Mouse (Mus musculus): ENCODE measurements around the gene Rasgef1a. TPM values are rescaled to one million over a fixed set of nuclear protein-coding genes. Genes with fewer than 3 reads are reported as not detected.

Rasgef1a gene
- polyA plus RNA-seq, 1 experiment from 2014 or later = 0.09 TPM

DNA sequence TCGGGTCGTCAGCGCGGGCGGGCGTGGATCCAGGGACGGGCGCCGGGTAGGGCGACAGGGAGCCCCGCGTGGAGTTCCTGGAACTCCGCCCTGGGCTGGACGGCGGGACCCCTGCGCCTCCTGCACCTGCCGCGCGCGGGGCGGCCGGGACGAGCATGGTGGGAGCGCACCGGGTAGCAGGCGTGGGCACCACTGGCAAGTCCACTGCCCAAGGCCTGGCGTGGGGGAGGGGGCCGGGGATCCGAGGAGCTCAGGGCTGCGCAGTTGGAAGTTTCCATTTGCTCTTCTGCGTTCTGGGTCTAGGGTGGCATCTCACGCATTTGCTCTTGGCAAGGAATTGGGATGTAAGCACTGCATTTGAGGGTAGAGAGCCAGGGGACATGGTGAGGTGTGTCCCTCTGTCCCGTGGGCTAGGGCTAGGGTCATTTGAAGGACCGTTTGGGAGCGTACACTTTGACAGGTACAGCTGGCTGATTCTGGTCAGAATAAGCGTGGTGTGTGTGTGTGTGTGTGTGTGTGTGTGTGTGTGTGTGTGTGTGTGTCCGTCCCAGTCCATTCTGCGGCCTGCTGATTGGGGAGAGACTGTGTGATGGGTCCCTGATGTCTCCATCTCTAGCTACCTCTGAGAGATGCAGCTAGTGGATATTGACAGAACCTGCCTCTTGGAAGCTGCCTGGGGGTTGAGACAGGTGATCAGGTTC is 528 bp downstream of the Rasgef1a start:
- peak overlapping the region; percentile 60 for H3K4me3 ChIP-seq
- DNase-seq (ENCODE audit: low spot score) = peak; percentile 32
- H3K27ac ChIP-seq (replicated peaks) = 0 out of 2 replicates have a peak overlapping the region, but pooled peaks have one; percentile 33
- no peaks in the 10 kb centered on the region for H3K36me3 ChIP-seq
- H3K27me3 ChIP-seq (ENCODE audit: low read depth, poor library complexity, severe bottlenecking) = peaks cover 68% of the 10 kb centered on the region
- WGBS = 10% methylated on average over 38 of the region's 38 CpGs
- H3K4me1 ChIP-seq = peaks cover 23% of the 10 kb centered on the region
- H3K9me3 ChIP-seq (replicated peaks) = no peaks in the 10 kb centered on the region

DNA sequence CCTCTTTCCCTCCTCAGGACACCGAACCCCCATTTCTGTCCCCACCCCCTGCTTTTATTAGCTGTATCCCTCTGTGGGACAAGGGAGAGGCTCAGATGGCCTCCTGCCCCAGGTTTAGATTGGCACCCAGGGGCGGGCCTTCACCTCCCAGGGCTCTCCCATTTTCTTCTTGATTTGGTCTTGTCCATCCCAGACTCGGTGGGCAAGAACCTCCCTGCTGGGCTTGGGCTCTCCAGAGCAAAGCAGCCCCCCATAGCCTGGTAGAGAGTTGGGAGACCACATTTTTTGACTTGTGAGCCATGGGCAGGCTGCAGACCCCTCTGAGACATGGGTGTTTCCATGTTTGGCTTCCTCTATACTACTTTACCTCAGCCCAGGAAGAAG is 1.1 kb downstream of the Rasgef1a start:
- 68% methylated on average over 3 of the region's 3 CpGs for WGBS
- no peak for DNase-seq (ENCODE audit: low spot score)
- H3K27me3 ChIP-seq (ENCODE audit: low read depth, poor library complexity, severe bottlenecking) = peaks cover 69% of the 10 kb centered on the region
- H3K4me3 ChIP-seq = no peak overlapping the region
- H3K27ac ChIP-seq (replicated peaks) = no peak overlapping the region
- H3K9me3 ChIP-seq (replicated peaks) = no peaks in the 10 kb centered on the region
- peaks cover 23% of the 10 kb centered on the region for H3K4me1 ChIP-seq
- no peaks in the 10 kb centered on the region for H3K36me3 ChIP-seq

DNA sequence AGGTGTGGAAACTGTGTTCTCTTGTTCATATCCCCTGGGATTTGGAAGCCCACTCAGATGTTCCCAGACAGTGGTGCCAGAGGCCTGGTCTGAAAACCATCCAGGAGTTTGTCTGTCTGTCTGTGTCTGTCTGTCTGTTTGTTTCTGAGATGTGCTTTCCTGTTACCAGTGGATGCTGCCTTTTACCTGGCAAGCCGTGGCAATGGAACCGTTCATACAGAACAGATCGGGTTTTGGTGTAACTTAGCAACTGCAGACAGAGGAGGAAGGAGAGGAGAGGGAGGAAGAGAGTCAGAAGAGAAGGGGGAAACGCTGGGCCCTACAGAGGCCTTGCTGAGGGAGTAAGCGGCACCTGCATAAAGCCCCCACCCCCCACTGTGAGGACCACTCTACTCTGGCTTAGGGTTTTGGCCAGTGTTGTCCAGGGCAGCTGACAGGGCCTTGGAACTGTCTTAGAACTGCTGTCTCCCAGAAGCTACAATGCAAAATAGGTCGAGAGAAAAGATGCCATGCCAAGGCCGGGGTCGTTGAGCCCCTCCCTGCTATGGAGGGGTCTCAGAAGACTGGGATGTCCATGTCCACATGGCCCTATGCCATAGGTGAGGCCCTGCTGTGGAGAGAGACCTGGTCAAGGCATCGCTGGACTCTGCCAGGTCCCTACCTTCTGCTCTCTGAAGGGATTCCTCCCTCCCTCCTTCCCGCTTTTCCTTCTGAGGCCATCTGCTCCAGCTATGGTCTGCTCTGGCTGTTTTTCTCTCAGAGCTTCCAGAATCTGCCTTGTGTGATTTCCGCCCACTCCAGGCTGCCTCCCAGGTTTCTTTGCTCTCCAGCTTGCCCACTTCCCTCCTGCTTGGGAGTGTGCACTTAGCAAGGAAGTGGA is 2.0 kb downstream of the Rasgef1a start:
- Histone ChIP-seq H3K27me3 (ENCODE audit: low read depth, poor library complexity, severe bottlenecking) (peaks cover 78% of the 10 kb centered on the region), H3K9me3 (replicated peaks) (no peaks in the 10 kb centered on the region), H3K36me3 (no peaks in the 10 kb centered on the region), H3K27ac (replicated peaks) (no peak overlapping the region), H3K4me3 (no peak overlapping the region), H3K4me1 (peaks cover 23% of the 10 kb centered on the region)
- DNase-seq (ENCODE audit: low spot score) = no peak
- WGBS = 75% methylated on average over 11 of the region's 11 CpGs

DNA sequence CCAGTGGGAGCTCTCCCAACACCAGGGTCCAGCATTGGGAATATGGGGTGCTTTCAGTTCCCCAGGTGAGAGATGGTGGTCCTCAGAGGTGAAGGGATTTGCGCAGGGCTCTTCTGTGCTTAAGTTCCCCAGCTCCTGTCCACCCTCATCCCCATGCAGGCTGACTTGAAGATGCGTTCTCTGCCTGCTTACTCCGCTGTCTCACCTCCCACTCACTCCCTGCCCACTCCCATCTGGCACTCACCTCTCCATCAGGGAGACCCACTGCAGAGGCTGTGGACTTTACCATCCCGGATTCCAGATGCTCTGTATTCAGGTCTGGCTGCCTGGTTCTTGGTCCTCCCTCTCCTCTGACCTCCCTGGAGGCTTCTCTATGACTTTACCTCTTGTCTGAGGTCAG is 3.6 kb downstream of the Rasgef1a start:
- no peak overlapping the region; the same call in 1 of the 2 replicates for H3K27ac ChIP-seq (replicated peaks)
- H3K27me3 ChIP-seq (ENCODE audit: low read depth, poor library complexity, severe bottlenecking) = peaks cover 70% of the 10 kb centered on the region
- DNase-seq (ENCODE audit: low spot score) = no peak
- WGBS = 80% methylated on average over 4 of the region's 4 CpGs
- H3K4me3 ChIP-seq = no peak overlapping the region
- no peaks in the 10 kb centered on the region for H3K36me3 ChIP-seq
- no peaks in the 10 kb centered on the region for H3K9me3 ChIP-seq (replicated peaks)
- H3K4me1 ChIP-seq = peaks cover 31% of the 10 kb centered on the region

DNA sequence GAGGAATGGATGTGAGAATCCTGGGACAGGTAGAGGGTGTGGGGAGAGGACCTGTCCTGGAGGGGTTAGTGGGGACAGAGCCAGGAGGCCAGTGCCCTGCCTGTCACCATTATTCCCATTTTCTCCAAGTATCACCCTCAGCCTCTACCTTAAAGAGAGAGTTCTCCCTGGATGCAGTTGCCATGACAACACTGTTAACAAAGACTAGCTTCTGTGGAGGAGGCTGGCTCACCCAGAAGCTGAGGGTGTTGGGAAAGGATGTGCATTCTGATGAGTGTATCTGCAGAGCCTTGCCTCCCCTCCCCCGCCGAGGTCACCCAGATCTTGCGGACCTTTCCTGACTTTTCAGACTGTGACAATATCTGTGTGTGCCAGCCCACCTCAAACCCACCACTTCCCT is 4.7 kb downstream of the Rasgef1a start:
- no peak overlapping the region for H3K4me3 ChIP-seq
- H3K27ac ChIP-seq (replicated peaks) = peak overlapping the region; percentile 9; the same call in 1 of the 2 replicates
- peaks cover 59% of the 10 kb centered on the region for H3K27me3 ChIP-seq (ENCODE audit: low read depth, poor library complexity, severe bottlenecking)
- 60% methylated on average over 3 of the region's 3 CpGs for WGBS
- peaks cover 32% of the 10 kb centered on the region for H3K4me1 ChIP-seq
- DNase-seq (ENCODE audit: low spot score) = peak; percentile 31
- no peaks in the 10 kb centered on the region for H3K9me3 ChIP-seq (replicated peaks)
- no peaks in the 10 kb centered on the region for H3K36me3 ChIP-seq

DNA sequence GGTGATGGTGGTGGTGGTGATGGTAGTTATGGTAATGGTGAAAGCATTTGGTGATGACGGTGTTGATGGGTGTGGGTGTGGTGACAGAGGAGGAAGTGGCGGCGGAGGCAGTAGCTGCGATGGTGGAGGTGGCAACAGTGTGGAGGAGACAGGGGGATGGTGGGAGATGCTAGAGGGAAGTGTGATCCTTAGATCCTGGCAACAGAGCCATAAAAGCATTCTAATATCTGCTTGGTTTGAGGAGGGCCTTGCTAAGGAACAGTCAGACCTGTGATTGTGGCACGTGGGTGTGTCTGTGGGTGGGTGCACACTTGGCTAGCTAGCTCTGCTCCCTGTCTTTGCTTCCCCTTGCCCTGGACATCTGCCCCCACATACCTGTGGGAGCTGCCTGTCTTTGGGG is 7.4 kb downstream of the Rasgef1a start:
- Histone ChIP-seq H3K9me3 (replicated peaks) (no peaks in the 10 kb centered on the region), H3K4me1 (peaks cover 26% of the 10 kb centered on the region), H3K27me3 (ENCODE audit: low read depth, poor library complexity, severe bottlenecking) (peaks cover 32% of the 10 kb centered on the region), H3K4me3 (no peak overlapping the region), H3K27ac (replicated peaks) (no peak overlapping the region), H3K36me3 (no peaks in the 10 kb centered on the region)
- 83% methylated on average over 5 of the region's 5 CpGs for WGBS
- DNase-seq (ENCODE audit: low spot score) = no peak

DNA sequence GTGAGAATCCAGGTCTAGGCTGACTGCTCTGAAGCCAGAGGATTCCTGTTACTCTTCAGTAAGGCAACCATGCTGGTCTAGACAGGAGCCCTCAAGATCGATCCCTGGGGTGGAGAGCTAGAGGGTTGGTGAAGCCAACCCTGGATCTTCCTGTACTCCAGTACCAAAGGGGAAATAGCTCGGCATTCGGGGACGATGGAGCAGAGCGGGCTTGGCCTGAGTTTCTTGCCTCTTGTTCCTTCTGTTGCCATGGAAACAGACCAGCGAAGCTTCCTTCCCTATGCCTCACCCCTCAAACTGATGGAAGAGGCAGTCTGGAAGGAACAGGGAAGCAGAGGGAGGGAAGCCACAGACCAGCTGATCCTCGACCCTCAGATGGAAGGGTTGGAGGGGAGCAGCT is 8.3 kb downstream of the Rasgef1a start:
- peaks cover 26% of the 10 kb centered on the region for H3K4me1 ChIP-seq
- 30% methylated on average over 7 of the region's 7 CpGs for WGBS
- H3K27me3 ChIP-seq (ENCODE audit: low read depth, poor library complexity, severe bottlenecking) = peaks cover 23% of the 10 kb centered on the region
- H3K4me3 ChIP-seq = no peak overlapping the region
- H3K36me3 ChIP-seq = no peaks in the 10 kb centered on the region
- 0 out of 2 replicates have a peak overlapping the region, but pooled peaks have one; percentile 17 for H3K27ac ChIP-seq (replicated peaks)
- DNase-seq (ENCODE audit: low spot score) = peak; percentile 27
- no peaks in the 10 kb centered on the region for H3K9me3 ChIP-seq (replicated peaks)

DNA sequence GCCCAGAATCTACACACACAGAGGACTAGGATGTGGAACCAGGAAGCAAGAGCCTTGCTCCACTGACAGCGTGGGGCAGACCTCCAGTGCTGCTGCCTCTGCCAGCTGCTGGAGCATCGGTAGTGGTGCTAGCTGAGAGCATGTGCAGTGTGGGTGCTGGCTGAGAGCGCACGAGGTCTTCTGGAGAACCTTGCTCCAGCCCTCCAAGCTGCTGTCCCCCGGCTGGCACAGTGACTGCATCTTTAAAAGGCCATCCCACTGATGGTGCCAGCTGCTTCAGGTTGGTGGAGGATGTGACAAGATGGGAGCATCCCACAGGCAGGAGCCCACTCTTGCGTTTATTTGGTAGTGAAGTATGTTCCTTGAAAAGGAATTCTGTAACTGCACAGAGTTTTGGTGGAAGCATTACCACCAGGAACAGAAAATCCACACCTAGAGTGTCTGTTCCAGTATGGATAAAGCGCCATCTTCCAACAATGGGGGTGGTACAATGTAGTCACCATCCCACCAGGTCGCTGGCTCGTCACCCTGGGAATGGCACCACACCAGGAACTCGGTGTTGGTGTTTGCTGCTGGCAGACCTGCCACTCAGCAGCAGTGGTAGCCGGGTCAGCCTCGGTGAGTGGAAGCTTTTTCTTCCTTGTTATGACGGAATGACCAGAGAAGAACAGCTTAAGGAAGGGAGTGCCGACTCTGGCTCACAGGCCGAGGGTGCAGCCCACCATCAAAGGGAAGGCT is 11.8 kb downstream of the Rasgef1a start:
- WGBS = 79% methylated on average over 15 of the region's 15 CpGs
- no peak overlapping the region for H3K27ac ChIP-seq (replicated peaks)
- no peak for DNase-seq (ENCODE audit: low spot score)

DNA sequence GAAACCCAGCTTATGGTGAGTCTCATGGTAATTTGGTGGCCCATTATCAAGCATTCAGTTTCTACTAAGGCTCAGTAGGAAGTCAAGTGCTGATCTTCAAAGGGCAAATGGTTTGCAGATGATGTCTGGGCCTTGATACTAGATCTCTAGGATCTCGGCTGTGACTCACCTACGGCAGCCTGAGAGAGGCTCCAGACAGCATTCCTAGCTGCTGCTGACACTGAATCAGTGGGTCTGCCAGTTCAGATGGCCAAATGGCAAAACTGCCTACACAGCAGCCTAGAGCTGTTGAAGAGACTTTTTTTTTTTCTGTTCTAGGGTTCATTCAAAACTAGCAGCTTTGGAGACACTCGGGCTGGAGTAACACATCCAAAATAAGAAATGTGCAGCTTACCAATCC is 15.8 kb downstream of the Rasgef1a start:
- WGBS = 87% methylated on average over 3 of the region's 3 CpGs
- no peak for DNase-seq (ENCODE audit: low spot score)
- no peaks in the 10 kb centered on the region for H3K4me1 ChIP-seq
- no peak overlapping the region for H3K27ac ChIP-seq (replicated peaks)
- H3K9me3 ChIP-seq (replicated peaks) = no peaks in the 10 kb centered on the region
- H3K4me3 ChIP-seq = no peak overlapping the region
- H3K36me3 ChIP-seq = no peaks in the 10 kb centered on the region
- H3K27me3 ChIP-seq (ENCODE audit: low read depth, poor library complexity, severe bottlenecking) = no peaks in the 10 kb centered on the region

More for the DNA sequence above, 11.8 kb downstream of the Rasgef1a start:
- H3K4me3 ChIP-seq = no peak overlapping the region
- peaks cover 5% of the 10 kb centered on the region; the same call in 1 of the 2 replicates for H3K27me3 ChIP-seq (ENCODE audit: low read depth, poor library complexity, severe bottlenecking)
- no peaks in the 10 kb centered on the region for H3K36me3 ChIP-seq
- H3K4me1 ChIP-seq = peaks cover 12% of the 10 kb centered on the region
- no peaks in the 10 kb centered on the region for H3K9me3 ChIP-seq (replicated peaks)

DNA sequence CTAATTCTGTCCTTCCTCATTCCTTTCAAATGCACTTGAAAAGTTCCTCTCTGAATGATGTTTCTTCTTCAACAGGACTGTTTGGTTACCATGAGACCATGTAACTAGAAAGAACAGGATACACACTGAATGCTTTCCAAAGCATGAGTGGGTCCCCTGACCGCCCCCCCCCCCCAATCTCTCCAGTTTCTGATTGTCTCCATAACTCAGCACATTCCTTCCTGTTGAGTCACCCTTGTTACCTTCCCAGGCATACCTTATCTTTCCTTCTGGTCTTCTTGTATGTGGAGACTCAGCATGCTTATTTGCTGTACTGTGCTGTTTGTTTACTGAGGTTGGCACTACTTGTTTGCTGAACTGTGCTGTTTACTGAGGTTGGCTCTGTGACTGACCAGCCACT is 20.2 kb downstream of the Rasgef1a start:
- H3K27ac ChIP-seq (replicated peaks) = no peak overlapping the region
- no peak for DNase-seq (ENCODE audit: low spot score)
- H3K36me3 ChIP-seq = no peaks in the 10 kb centered on the region
- H3K27me3 ChIP-seq (ENCODE audit: low read depth, poor library complexity, severe bottlenecking) = no peaks in the 10 kb centered on the region
- no peaks in the 10 kb centered on the region for H3K9me3 ChIP-seq (replicated peaks)
- WGBS = 83% methylated on average over 1 of the region's 1 CpGs
- no peaks in the 10 kb centered on the region for H3K4me1 ChIP-seq
- H3K4me3 ChIP-seq = no peak overlapping the region

DNA sequence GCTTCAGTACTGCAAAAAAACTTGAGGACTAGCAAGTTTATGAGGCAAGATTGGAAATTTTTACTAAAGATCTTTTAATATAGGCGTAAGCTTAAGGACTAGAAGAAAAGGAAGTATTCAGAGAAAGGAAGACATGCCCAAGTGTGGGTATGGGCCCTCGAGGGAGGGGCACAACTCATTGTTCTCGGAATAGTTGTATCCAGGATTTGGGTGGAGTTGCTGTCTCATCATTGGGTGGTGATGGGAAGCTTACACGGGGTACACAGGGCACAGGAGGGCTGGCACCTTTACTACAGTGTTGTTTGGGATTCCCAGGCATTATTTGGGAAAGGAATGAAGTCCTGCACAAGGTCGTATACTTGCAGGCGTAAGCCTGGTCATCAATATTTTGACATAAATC is 24.4 kb downstream of the Rasgef1a start:
- no peaks in the 10 kb centered on the region for H3K36me3 ChIP-seq
- 77% methylated on average over 6 of the region's 6 CpGs for WGBS
- no peak for DNase-seq (ENCODE audit: low spot score)
- H3K4me3 ChIP-seq = no peak overlapping the region
- H3K9me3 ChIP-seq (replicated peaks) = no peaks in the 10 kb centered on the region
- H3K27me3 ChIP-seq (ENCODE audit: low read depth, poor library complexity, severe bottlenecking) = no peaks in the 10 kb centered on the region
- H3K4me1 ChIP-seq = no peaks in the 10 kb centered on the region
- no peak overlapping the region for H3K27ac ChIP-seq (replicated peaks)

DNA sequence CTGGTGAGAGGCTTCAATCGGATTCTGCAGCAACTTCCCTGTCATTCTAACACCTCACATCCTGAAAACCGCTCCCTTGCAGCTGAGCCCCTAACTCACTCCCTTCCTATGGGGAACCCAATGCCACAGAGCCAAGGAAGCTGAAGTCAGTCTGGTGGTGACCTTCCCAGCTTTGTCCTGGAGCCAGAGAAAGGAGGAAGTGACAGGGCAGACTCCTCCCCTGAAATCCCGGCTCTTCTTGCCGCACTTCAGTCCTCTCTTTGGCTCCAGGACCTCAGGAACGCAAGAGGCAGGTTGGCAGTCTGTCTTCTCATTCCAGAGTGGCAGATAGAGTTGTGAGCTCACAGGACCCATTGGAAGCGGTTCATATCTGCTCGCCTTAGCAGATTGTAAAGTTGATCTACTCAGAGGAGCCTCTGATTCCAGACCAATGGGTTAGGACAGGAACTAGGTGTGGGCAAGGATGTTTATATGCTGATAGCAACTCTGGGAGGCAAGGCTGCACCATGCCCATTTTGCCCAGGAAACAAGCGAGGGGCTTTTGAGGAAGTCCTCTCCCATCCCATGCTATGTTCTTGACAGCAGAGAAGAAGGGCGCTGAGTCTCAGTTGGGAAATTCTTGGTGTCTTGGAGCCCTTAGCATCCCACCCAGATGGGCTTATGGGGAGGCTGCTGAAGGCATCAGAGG is 25.0 kb downstream of the Rasgef1a start:
- Histone ChIP-seq H3K27ac (replicated peaks) (no peak overlapping the region), H3K36me3 (no peaks in the 10 kb centered on the region)
- whole genome bisulfite sequencing = 79% methylated on average over 9 of the region's 9 CpGs

More for the DNA sequence above, 25.0 kb downstream of the Rasgef1a start:
- H3K27me3 ChIP-seq (ENCODE audit: low read depth, poor library complexity, severe bottlenecking) = no peaks in the 10 kb centered on the region
- DNase-seq (ENCODE audit: low spot score) = no peak
- no peak overlapping the region for H3K4me3 ChIP-seq
- H3K9me3 ChIP-seq (replicated peaks) = no peaks in the 10 kb centered on the region
- H3K4me1 ChIP-seq = no peaks in the 10 kb centered on the region

Data from midbrain, embryonic 10.5 days (tissue).